Mouse (Mus musculus) heart, adult 11 months (tissue): Measurements from ENCODE around the gene Setd4.

ENCODE experiments used
- DNase-seq: peaks from one replicate; pipeline ENCODE4 v3.0.0; 2022

Gene Setd4

GRCm38 (mm10) chr16:93543704-93544103, 60.2 kb downstream of the Setd4 start:
- DNase-seq, result no peak

DNA sequence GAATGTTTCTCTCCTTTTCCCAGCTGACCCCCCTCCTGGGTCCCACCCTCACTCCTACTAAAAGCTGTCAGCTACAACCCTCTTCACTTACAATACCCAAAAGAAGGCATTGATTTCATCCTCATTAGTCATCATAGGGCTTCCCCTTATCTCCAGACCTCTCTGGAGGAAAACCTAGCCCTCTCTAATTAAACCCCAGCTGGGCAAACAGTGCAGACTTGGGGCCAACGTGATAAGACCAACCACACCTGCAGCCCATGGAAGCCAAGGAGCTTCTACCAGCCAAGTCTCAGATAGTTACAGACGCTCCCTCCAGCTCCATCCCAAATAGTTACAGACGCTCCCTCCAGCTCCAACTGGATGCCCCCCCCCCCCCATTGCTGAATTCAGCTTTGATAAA, 64.0 kb downstream of the Setd4 start:
- DNase-seq, result no peak

DNA sequence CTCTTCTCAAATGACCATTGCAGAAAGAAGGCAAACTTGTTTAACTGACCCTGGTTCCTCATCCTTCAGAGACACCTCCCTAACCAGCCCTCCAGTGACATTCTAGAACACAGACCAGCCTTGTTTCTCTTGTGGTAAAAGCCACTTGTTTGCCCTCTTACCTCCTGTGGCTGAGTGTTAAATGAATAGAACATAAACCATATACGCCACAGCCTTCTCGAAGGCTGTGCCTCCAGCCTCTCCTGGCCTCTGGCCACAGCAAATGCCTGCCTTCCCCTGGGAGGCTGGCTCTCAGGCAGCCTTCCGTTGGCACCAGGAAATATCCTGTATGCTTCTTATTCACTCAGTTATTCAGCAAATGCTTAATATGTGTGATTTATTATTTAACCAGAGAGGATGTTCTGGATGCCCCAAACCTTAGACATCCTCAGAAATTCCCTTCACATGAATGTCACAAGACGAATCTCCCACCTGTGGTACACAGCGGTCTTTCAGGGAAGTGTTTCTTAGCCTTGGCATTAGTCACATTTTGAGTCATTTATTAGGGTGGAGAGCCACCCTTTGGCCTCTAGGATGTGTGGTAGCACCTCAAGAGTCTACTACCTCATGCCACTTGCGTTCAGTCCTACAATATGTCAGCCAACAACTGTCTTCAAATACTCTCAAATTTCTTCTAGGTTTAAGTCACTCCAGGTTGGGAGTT, 68.6 kb downstream of the Setd4 start:
- peak; percentile 61 for DNase-seq
